Mouse (Mus musculus): Measurements from ENCODE around the gene Tex50. TPM values are rescaled to one million over a fixed set of nuclear protein-coding genes. Genes with fewer than 3 reads are reported as not detected.

The Tex50 gene
- total and polyA plus RNA-seq, 3 experiments: not detected

GRCm38 (mm10) chr1:161170651-161171050 is 11.5 kb upstream of the Tex50 start:
- H3K4me1 ChIP-seq (ENCODE audit: control insufficient read depth in 1 of 2, insufficient read depth in 2 of 2): no peaks in the 10 kb centered on the region
- peak overlapping the region in 1 of 3 experiments; percentile 45 for H3K4me3 ChIP-seq (replicated peaks in 1 of 3; ENCODE audit: low read depth in 2 of 3, low read length in 2 of 3, poor library complexity in 1 of 3)
- H3K4me2 ChIP-seq (ENCODE audit: insufficient read depth, low read depth, poor library complexity, severe bottlenecking): peak overlapping the region; percentile 67
- H3K27me3 ChIP-seq (replicated peaks): peaks cover 10% of the 10 kb centered on the region
- no peak overlapping the region for H3K27ac ChIP-seq (ENCODE audit: insufficient read depth, low read depth)
- in situ Hi-C loops (cut with MboI; ENCODE audit: low pct_ligation_motif_present, low pct_unique_long_range_greater_than_20kb, low sequenced_read_pairs) (no loop called here), dilution Hi-C loops (cut with MboI; ENCODE audit: extremely low pct_ligation_motif_present, extremely low pct_unique_long_range_greater_than_20kb, low sequenced_read_pairs) (no loop called here)
- H3K9ac ChIP-seq (ENCODE audit: insufficient read depth, low read depth): no peak overlapping the region
- H3K36me3 ChIP-seq (replicated peaks in 1 of 2; ENCODE audit: control insufficient read depth in 1 of 2, insufficient read depth in 1 of 2, low read length in 1 of 2): no peaks in the 10 kb centered on the region
- no peaks in the 10 kb centered on the region for H3K9me3 ChIP-seq (replicated peaks; ENCODE audit: low read length)
- peak; percentile 17; the same call in 1 of the 2 replicates for TF ChIP-seq IRF4 (IDR thresholded peaks at IDR 0.05; ENCODE audit: low read depth, low read length)
- TF ChIP-seq USF2 (conservative IDR thresholded peaks at IDR 0.05; ENCODE audit: low read depth, low read length): no peak
- peak; percentile 69 for TF ChIP-seq NRF1 (IDR thresholded peaks at IDR 0.05; ENCODE audit: low read depth, low read length)
- TF ChIP-seq EP300 (IDR thresholded peaks at IDR 0.05; ENCODE audit: low read length): no peak
- TF ChIP-seq CTCF (conservative IDR thresholded peaks at IDR 0.05 in 1 of 2, IDR thresholded peaks at IDR 0.05 in 1 of 2; ENCODE audit: low read depth in 2 of 2, low read length in 2 of 2): peak in 1 of 2 experiments; percentile 80; a peak in 2 of 4 replicates
- TF ChIP-seq RAD21 (IDR thresholded peaks at IDR 0.05; ENCODE audit: low read depth, low read length): peak; percentile 81
- no peak for TF ChIP-seq ZMIZ1 (IDR thresholded peaks at IDR 0.05; ENCODE audit: low read depth, low read length)
- TF ChIP-seq SMC3 (IDR thresholded peaks at IDR 0.05; ENCODE audit: low read depth, low read length): peak; percentile 74
- no peaks in the 10 kb centered on the region for H3K79me2 ChIP-seq (replicated peaks; ENCODE audit: control insufficient read depth, extremely low read depth, insufficient read depth, poor library complexity, severe bottlenecking)
- peak; percentile 27 for DNase-seq (ENCODE audit: extremely low read depth)

GRCm38 (mm10) chr1:161160266-161160665 is 1.2 kb upstream of the Tex50 start:
- no peak overlapping the region for H3K4me3 ChIP-seq (replicated peaks in 1 of 3; ENCODE audit: low read depth in 2 of 3, low read length in 2 of 3, poor library complexity in 1 of 3)
- dilution Hi-C loops (cut with MboI; ENCODE audit: extremely low pct_ligation_motif_present, extremely low pct_unique_long_range_greater_than_20kb, low sequenced_read_pairs): no loop called here
- no peaks in the 10 kb centered on the region for H3K36me3 ChIP-seq (replicated peaks in 1 of 2; ENCODE audit: control insufficient read depth in 1 of 2, insufficient read depth in 1 of 2, low read length in 1 of 2)
- 0 out of 4 replicates have a peak, but pooled peaks cover 0 to 4% of the 10 kb centered on the region in 2 experiments for H3K4me1 ChIP-seq (ENCODE audit: control insufficient read depth in 1 of 2, insufficient read depth in 2 of 2)
- no peak for DNase-seq (ENCODE audit: extremely low read depth)
- no peak overlapping the region for H3K9ac ChIP-seq (ENCODE audit: insufficient read depth, low read depth)
- no peaks in the 10 kb centered on the region for H3K79me2 ChIP-seq (replicated peaks; ENCODE audit: control insufficient read depth, extremely low read depth, insufficient read depth, poor library complexity, severe bottlenecking)
- in situ Hi-C loops (cut with MboI; ENCODE audit: low pct_ligation_motif_present, low pct_unique_long_range_greater_than_20kb, low sequenced_read_pairs): no loop called here
- H3K9me3 ChIP-seq (replicated peaks; ENCODE audit: low read length): peaks cover 2% of the 10 kb centered on the region
- TF ChIP-seq TCF12 (IDR thresholded peaks at IDR 0.05; ENCODE audit: low read depth, low read length) (no peak), MAZ (IDR thresholded peaks at IDR 0.05; ENCODE audit: low read depth, low read length) (no peak), POLR2A (IDR thresholded peaks at IDR 0.05; ENCODE audit: low read depth, low read length) (no peak)
- H3K4me2 ChIP-seq (ENCODE audit: insufficient read depth, low read depth, poor library complexity, severe bottlenecking): 0 out of 2 replicates have a peak overlapping the region, but pooled peaks have one; percentile 14
- no peak overlapping the region for H3K27ac ChIP-seq (ENCODE audit: insufficient read depth, low read depth)
- H3K27me3 ChIP-seq (replicated peaks): no peaks in the 10 kb centered on the region

GRCm38 (mm10) chr1:161156546-161156945 is 2.6 kb downstream of the Tex50 start:
- Histone ChIP-seq H3K27ac (ENCODE audit: insufficient read depth, low read depth) (no peak overlapping the region), H3K79me2 (replicated peaks; ENCODE audit: control insufficient read depth, extremely low read depth, insufficient read depth, poor library complexity, severe bottlenecking) (no peaks in the 10 kb centered on the region), H3K4me1 (ENCODE audit: control insufficient read depth in 1 of 2, insufficient read depth in 2 of 2) (0 out of 4 replicates have a peak, but pooled peaks cover 0 to 4% of the 10 kb centered on the region in 2 experiments), H3K9me3 (replicated peaks; ENCODE audit: low read length) (no peaks in the 10 kb centered on the region), H3K4me3 (replicated peaks in 1 of 3; ENCODE audit: low read depth in 2 of 3, low read length in 2 of 3, poor library complexity in 1 of 3) (no peak overlapping the region), H3K9ac (ENCODE audit: insufficient read depth, low read depth) (no peak overlapping the region), H3K27me3 (replicated peaks) (no peaks in the 10 kb centered on the region), H3K36me3 (replicated peaks in 1 of 2; ENCODE audit: control insufficient read depth in 1 of 2, insufficient read depth in 1 of 2, low read length in 1 of 2) (no peaks in the 10 kb centered on the region), H3K4me2 (ENCODE audit: insufficient read depth, low read depth, poor library complexity, severe bottlenecking) (peak overlapping the region; percentile 21; the same call in 1 of the 2 replicates)
- in situ Hi-C loops (cut with MboI; ENCODE audit: low pct_ligation_motif_present, low pct_unique_long_range_greater_than_20kb, low sequenced_read_pairs) (no loop called here), dilution Hi-C loops (cut with MboI; ENCODE audit: extremely low pct_ligation_motif_present, extremely low pct_unique_long_range_greater_than_20kb, low sequenced_read_pairs) (no loop called here)
- DNase-seq (ENCODE audit: extremely low read depth): no peak
- TF ChIP-seq ZNF384 (IDR thresholded peaks at IDR 0.05; ENCODE audit: low read depth, low read length) (peak; percentile 35; the same call in 1 of the 2 replicates), MAX (IDR thresholded peaks at IDR 0.05; ENCODE audit: low read length) (no peak), POLR2A (IDR thresholded peaks at IDR 0.05; ENCODE audit: low read depth, low read length) (no peak)

Data from CH12.LX (cell line).